Mouse (Mus musculus): Measurements from ENCODE around the gene Tmem63c. TPM values are rescaled to one million over a fixed set of nuclear protein-coding genes. Genes with fewer than 3 reads are reported as not detected.

Tmem63c gene
- polyA plus RNA-seq, 1 experiment = 0.11 TPM

DNA sequence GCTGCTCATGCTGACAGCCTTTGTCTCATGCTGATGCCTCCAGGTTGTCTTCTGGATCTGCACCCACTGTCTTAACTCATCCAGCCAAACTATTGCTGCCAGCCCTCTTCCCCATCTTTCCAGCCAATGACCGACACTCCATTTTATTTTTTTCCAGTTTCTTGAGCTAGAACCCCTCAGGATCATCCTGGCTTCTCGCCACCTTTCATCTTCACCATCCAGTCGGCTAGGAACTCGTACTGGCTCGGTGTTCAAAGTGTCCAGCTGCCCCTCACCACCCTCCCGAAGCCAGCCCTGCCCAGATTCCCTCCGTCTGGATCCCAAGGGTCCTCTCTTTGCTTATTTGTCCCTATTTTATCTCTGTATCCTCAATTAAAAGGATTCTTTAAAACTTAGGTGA is 33.7 kb downstream of the Tmem63c start:
- DNase-seq (ENCODE audit: low read depth) = no peak

DNA sequence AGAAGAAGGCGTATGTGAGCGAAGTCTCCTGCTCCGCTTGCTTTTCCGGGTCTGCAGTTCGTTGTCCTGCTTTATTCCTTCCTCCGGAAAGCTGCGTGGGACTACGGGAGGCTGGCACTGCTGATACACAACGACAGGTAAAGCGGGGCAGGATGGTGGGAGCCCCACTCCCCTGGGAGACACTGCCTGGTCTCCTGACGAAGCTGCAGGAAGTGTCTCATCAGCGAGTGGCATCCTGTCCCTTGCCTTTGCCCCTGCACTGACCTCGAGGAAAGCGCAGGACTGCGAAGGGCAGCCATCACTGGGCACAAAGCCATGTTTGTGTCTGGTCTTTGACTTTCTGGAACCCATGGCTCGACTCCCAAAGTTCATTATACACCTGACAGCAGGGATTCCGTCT is 35.9 kb downstream of the Tmem63c start:
- no peak for DNase-seq (ENCODE audit: low read depth)

DNA sequence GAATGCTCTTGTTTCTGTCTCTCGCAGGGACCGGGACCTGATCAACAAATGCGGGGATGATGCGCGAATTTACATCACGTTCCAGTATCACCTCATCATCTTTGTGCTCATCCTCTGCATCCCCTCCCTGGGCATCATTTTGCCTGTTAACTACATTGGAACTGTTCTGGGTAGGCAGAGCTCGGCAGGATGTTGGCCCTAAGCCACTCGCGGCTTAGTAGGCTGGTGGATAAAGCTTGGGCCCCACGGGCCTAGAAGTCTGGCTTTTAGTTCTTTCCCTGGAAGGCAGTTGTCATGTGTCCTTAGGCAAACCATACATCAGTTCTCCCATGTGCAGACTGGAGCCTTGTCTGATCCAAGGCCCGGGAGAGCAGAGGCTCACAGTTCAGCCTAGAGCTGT is 44.3 kb downstream of the Tmem63c start:
- no peak for DNase-seq (ENCODE audit: low read depth)

DNA sequence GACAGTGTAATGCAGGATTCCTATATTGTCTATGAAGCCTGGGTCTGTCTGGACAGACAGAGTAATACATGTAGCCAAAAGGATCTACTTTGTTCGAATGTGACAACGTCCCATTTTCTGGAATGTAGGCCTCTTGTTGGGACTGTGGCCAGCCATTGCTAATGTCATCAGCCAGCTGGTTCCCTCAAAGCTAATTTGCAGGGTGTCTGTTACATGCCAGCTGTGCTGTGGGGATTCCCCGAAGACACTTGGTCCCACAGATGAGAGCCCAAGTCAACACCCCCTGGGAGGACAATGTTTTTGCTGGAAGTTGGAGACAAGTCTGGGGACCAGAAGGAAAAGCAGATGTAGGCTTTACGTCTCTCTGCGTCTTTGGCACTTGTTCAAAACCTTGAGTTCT is 45.3 kb downstream of the Tmem63c start:
- no peak for DNase-seq (ENCODE audit: low read depth)

DNA sequence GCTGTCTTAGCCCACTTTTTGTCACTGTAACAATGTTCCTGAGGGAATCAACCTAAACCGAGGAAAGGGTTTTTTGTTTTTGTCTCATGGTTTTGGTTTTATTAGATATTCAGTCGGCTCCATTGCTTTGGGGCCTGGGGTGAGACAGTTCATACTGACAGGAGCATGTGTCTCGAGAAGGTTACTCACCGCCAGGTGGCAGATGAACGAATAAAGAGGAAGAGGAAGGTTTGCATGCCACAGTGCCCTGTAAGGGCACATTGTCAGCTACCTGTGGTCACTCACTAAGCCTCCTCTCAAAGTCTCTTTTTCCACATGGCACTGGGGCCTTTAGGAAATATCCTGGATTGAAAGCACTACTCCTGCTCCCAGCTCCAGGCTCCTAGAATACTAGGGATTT is 49.4 kb downstream of the Tmem63c start:
- no peak for DNase-seq (ENCODE audit: low read depth)

DNA sequence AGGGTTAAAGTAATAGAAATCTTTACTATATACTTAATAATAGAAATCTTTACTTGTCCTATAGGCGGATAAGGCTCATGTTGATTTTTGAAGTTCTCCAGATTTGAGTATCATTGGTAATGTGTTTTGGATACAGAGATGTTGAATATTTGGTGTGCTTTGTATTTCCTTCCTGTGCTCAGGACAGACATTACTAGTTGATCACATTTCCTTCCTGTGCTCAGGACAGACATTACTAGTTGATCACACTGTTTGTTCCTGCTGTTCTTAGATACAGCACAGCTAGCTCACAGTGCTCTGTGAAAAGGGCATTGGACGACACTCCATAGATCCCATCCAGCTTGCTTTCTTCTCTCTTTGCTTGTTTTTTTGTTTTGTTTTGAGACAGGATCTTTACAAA is 55.5 kb downstream of the Tmem63c start:
- no peak for DNase-seq (ENCODE audit: low read depth)

DNA sequence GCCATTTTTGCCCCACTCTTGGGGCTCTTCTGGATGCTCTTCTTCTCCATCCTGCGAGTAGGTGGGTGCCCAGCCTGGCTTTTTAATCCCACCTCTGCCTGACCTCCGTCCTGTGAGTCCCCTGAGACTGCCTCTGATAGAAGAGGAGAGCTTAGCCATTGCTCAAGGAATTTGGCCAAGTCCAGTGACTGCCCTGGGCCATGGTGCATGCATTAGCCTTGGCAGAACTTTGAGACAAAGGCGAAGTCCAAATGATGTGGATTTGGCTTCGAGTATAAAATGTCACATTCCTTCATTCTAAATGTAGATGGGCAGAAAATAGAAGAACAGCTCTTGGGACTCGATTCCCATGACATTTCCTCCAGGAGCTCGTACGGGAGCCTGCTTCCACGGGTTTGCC is 61.7 kb downstream of the Tmem63c start:
- DNase-seq (ENCODE audit: low read depth) = no peak

DNA sequence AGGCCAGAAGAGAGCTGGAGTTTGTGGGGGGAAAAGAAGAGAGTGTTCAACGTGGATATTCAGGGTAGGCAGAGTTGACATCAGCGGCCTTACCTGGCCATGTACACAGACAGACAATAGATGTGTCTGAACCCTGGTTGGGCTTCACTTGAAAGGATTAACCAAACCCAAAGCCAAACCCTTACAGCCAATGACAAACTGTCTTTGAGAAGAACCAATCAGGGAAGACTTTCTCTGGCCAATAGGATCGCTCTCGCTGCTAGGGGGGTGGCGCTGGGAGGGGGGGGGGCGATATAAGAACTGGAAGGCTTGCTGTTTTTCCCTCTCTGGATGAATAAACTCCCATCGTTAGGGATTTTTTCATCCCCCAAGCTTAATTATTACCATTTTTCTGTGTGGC is 66.1 kb downstream of the Tmem63c start:
- DNase-seq (ENCODE audit: low read depth) = no peak

DNA sequence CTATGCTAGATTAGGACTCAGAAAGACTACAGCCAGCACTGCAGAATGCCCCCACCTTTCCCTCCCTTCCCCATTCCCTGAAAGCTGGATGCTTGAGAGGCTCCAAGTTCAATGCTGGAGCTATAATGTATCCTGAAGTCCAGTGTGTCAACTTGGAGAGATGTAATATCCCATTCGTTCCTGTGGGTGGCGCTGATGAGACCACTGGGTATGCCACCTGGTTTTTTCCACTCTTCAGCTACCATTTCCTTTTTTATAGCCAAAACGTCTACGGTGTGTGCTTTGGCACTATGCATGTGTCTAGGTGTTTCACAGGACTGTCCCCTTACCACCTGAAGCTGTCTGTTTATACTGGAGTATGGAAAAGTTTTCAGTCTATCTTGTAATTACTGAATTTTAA is 67.2 kb downstream of the Tmem63c start:
- no peak for DNase-seq (ENCODE audit: low read depth)

DNA sequence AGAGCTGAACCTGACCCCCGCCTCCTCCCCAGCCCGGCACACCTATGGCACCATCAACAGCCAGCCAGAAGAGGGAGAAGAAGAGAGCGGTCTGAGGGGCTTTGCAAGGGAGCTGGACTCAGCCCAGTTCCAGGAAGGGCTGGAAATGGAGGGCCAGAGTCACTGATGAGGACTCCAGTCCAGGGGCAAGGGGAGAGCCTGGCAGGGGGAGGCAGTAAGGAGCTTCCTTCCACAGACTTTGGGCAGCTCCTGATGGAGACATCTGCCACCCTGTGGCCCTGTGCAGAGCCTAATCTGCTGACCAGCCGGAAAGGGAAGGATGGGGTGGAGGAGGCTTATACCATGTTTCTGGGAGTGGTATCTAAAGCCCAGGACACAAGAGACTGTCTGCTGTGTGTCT is 68.1 kb downstream of the Tmem63c start:
- no peak for DNase-seq (ENCODE audit: low read depth)

DNA sequence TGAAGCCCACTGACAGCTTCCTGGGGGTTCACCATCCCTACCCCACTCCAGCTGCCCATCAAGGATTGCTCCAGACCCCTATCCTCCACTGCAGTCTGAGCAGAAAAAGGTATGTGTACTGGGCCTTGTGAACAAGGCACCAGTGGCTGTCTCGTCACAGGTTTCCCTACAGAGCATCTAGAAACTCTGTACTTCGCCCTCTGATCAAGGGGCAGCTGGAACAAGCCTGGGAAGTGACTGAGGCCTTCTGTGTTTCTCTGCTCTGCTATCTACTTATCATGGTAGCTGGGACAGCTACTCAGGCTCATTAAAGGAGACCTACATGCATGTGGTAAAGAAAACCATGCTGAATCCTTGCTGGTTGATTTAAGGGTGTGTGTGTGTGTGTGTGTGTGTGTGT is 68.6 kb downstream of the Tmem63c start:
- DNase-seq (ENCODE audit: low read depth) = no peak

DNA sequence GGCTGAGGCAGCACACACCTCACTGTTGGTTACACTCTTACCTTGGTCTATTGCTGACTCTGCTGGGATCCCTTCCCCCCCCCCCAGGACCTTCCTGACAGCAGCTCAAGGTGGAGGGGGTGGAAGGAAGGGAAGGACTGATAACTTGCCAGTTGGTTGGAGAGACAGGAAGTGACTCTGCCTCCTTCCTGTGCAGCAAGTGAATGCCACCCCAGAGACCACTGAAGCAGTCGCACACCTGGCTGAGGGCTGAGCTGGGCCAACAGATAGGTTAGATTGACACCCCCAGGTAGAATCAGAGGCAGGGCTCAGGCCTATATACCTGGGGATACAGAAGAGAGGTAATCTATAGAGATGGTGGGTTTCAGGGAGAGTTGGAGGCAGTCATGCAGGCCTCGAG is 70.8 kb downstream of the Tmem63c start:
- no peak for DNase-seq (ENCODE audit: low read depth)

DNA sequence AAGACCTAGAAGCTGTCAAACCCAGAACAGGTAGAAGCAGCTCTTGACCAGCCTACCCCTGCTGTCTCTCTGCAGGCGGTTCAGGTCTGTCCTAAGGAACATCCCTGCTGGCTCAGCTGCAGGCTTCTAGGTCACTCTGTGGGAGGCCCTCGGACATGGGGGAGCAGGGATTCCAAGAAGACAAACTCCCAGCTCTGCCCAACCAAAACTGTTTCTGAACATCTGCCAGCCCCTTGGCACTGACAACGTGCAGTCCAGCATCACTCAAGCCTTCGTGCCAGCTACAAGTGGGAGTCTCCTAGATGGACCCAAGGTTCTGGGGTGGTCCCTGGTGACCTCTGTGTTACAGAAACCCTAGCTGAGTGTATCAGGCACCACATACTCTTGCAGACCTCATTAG is 72.1 kb downstream of the Tmem63c start:
- no peak for DNase-seq (ENCODE audit: low read depth)

DNA sequence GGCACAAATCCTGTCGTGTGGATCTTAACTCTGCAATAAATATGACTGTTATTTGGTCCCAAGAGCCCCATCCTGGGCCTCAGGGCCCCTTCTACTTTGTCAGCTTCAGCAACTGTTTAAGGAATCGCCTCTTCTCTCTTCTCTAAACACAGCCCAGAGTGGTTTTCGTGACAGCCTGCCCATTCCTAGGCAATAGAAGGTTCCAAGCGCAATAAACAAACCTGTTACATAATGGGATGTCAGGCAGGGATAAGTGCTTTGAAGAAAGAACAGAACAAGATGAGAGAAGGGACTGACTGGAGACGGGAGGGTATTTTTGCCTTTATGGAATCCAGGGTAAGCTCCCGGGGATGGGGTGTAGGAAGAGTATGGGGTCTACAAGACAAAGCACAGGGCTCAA is 72.5 kb downstream of the Tmem63c start:
- no peak for DNase-seq (ENCODE audit: low read depth)

DNA sequence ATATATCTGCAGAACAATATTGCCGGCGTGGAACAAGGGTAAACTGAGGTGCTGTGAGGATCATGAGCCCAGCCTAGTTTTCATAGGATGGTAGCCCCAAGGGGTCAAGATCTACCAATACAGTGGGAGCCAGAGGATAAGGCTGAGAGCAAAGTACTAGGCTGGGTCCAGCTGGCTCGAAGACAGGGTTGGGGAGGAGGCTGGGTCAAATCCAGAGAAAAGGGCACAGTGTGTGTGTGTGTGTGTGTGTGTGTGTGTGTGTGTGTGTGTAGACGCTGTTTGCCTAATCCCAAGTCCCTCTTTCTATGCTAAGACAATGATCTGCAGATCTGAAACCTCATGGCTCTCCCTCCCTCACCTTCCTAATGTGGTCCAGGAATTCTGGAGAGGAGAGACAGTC is 79.2 kb downstream of the Tmem63c start:
- no peak for DNase-seq (ENCODE audit: low read depth)

DNA sequence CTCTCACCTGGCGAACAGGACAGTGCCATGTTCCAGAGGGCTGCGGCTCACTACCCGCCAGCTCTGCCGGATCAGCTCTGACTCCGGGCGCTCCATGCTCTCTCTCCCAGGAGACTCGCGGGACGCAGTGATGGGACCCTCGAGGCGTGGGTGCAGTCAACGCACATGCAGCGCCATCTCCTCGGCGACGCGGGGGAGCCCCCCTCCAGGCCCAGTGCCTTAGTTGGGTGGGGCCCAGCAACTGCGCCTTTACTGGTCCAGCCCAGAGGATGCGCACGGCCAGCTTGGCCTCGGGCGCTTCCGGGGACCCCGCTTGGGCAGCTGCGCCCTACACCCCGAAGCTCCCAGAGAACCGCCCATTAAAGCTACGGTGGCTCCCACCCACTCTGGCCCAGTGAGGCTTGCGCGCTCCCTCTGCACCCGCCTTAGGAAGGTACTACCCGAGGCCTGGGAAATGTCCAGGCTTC is 81.1 kb downstream of the Tmem63c start, which contains the start of gene Ngb:
Gene Ngb, minus strand, starts transcription at position 375 of the 467 bp plus-strand sequence.
- no peak for DNase-seq (ENCODE audit: low read depth)

DNA sequence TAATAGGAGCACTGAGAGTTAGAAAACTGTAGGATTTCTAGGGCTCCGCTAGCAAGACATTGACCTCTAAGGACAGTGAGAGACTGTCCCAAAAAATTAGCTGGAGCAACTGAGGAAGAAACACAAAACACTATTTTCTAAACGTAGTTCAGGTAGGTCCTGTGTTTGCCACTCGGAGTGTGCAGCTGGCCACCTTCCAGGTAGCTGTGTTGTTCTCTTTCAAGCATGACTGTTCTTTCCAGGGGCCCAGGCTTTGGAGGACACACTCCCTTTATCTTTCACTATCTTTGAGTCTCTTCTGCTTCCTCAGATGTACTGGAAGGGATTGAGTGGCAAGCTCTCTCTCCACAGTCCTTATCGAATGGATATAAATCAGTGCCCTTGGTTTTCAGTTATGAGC is 82.3 kb downstream of the Tmem63c start:
- no peak for DNase-seq (ENCODE audit: low read depth)

DNA sequence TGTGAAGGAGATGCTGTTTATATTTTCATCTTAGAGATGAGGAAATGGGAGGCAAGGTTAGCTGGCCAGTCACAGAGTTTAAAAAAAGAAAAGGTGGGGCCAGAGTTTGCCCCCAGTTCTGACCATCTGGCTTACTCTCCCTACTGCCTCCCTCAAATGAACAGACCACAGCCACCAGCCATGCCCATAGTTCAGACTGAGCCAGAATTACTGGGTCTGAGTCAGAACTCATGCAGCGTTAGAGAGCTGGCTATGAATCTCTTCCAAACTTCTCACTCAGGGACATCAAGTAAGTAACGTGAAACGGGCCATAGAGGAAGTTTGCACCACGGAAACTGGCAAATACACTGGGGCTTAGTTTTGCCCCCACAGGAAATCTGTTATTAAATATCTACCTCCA is 83.7 kb downstream of the Tmem63c start:
- no peak for DNase-seq (ENCODE audit: low read depth)

DNA sequence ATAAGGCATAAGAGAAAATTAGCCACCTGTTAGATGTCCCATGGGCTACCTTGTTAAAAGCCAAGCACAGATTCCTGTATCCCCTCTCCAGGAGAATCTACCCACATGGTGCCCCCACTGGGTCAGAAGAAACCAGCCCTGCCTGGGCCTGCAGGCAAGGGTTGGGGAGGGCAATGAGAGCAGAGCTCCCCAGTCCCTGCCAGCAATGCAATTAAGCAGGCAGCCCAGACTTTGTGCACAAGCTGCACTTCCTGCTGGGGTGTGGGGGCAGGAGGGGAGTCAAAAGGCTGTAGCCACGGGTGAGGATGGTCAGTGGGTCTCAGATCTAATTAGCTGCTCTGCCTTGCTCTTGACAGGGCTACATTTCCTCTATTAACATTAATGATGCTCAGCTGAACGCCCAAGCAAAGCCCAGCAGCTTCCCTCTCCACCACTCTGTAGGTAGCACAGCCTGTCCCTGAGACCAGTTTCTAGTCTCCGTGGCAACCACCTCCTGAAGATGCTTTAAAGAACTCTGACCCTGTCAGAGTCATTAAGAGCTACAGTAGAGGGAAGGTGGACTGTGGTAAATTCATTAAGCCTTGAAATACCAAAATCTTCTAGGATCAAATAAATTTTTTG is 86.3 kb downstream of the Tmem63c start:
- DNase-seq (ENCODE audit: low read depth) = no peak

DNA sequence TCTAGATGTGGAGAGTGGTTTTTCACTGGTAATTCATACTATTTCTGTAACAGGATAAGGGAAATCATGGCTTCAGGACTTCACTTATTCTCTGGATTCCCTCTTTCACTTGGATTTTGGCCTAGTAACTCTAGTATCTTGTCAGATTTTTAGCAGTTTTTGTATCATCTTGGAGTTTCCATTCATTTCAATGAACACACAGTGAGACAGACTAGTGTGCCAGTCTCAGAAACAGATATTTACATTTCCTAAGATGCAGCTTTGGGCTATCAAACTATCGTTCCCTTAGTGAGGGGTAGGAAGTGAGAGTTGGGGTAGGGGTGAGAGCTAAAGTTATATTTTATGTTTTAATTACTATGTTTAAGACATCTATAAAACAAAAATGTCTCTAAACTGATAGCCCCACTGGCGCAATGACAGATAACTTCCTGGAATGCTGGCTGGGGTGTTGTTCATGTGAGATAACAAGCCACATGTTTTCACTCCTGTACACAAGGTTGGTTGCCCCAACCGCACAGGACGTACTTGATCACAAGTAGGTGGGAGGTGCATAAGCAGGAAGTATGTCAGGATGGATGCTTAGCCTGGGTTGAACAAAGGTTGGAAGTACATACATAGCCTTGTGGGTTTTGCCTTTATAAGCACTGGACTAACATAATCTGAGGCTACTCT is 100.9 kb downstream of the Tmem63c start:
- no peak for DNase-seq (ENCODE audit: low read depth)

DNA sequence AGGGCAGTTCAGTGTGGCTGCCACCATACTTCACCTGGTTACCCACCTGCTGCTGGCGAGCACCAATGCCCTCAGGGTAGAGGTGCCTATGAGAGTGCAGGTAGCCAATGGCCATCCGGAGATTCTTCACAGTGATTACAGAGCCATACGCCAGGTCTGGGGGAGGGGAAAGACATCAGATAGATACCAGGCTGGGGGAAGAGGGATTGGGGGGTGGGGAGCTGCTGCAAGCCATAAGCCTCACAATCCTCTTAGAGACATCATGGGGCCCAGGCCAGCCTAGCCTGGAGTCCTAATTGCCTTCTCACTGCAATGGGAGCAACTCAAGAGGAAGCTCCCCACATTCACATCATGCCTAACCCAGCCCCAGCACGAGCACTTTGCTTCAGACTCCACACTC is 106.1 kb downstream of the Tmem63c start:
- DNase-seq (ENCODE audit: low read depth) = no peak

DNA sequence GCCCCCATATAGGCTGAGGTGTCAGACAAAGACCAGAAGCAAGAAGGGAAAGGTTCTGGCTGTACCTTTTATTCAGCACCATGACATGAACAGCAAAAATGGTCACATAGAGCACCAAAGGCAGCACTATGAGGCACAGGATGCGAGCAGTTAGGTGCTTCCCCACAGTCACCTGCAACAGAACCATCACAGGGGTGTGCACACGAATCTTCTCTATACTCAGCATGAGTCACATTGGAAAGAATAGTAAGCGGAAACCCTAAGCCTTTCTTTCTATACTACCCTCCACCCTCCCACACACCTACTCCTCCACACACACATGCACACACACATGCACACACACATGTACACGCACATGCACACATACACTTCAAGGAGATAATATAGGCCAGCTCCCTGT is 109.1 kb downstream of the Tmem63c start:
- no peak for DNase-seq (ENCODE audit: low read depth)

DNA sequence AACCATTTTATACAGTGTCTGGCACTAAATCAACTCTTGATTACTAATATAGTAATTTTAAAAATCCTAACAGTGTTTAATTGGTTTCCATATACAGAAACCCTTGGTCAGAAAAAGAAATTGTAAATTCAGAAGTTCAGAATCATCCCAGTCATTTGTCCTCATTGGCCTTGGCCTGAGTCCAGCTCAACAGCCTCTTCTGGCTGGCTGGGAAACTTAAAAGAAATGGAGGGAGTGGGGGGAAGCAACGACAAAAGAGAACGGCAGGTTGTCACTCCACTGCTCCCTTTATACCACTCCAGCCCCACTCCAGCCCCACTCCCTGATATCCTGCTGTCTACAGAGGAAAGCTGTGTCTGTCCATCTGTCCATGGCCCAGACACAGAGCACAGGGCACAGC is 110.0 kb downstream of the Tmem63c start:
- DNase-seq (ENCODE audit: low read depth) = no peak

DNA sequence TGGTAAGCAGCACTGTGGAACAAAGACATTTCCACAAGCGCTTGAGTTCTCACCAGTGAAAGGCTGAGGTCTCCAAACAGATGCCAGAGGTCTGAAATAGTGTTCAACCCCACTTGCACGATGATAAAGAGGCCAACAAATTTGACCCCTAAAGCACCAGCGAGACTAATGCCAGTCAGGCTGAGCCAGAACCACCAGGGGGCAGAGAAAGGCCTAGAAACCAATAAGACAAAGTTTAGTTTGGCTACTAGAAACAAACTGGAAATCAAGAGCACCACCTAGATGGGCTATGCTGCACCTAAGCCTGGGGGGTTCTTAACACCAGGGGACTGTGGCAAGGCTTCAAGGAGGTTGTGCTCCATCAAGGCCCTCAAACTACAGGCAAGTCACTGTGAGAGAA is 110.5 kb downstream of the Tmem63c start:
- no peak for DNase-seq (ENCODE audit: low read depth)
